In genomic region chrX:159879455-159879854, GRCm38 (mm10) we compare ENCODE assay signal across 28 mouse cellular contexts.
"Had no signal": no experiment of that assay in that cellular context is flagged by ENCODE, and none has a peak within 500 bp of the region (broad histone marks: within the 10 kb centered on the region; RNA-seq: fewer than 3 reads in every experiment).

No protein-coding gene starts in this region.

- H3K9me3 ChIP-seq: heart, embryonic 13.5 days; heart, embryonic 15.5 days; hindbrain, embryonic 10.5 days; hindbrain, embryonic 12.5 days; intestine, embryonic 15.5 days; limb, embryonic 10.5 days; limb, embryonic 12.5 days; liver, embryonic 13.5 days had no signal

- H3K4me1 ChIP-seq: heart, embryonic 13.5 days; heart, embryonic 15.5 days; hindbrain, embryonic 12.5 days; intestine, embryonic 15.5 days; limb, embryonic 10.5 days; limb, embryonic 12.5 days; liver, embryonic 13.5 days had no signal

- H3K36me3 ChIP-seq: heart, embryonic 13.5 days; heart, embryonic 15.5 days; hindbrain, embryonic 10.5 days; hindbrain, embryonic 12.5 days; intestine, embryonic 15.5 days; limb, embryonic 10.5 days; limb, embryonic 12.5 days; liver, embryonic 13.5 days had no signal

- ATAC-seq: hindbrain, embryonic 16.5 days; inflammation-experienced regulatory T-cells, adult 6 months; intestine, embryonic 15.5 days; intestine, postnatal 0 days had no signal

- H3K27ac ChIP-seq: gastrocnemius, adult 2 months; heart, embryonic 13.5 days; heart, embryonic 15.5 days; hindbrain, embryonic 10.5 days; hindbrain, embryonic 12.5 days; hindbrain, embryonic 14.5 days; intestine, embryonic 15.5 days; layer of hippocampus, adult 2 months; left cerebral cortex, adult 2 months; limb, embryonic 10.5 days; limb, embryonic 12.5 days; liver, embryonic 13.5 days had no signal

- H3K4me3 ChIP-seq: gastrocnemius, adult 2 months; heart, embryonic 13.5 days; heart, embryonic 15.5 days; hindbrain, embryonic 10.5 days; hindbrain, embryonic 12.5 days; intestine, embryonic 15.5 days; layer of hippocampus, adult 2 months; left cerebral cortex, adult 2 months; limb, embryonic 10.5 days; limb, embryonic 12.5 days; liver, embryonic 13.5 days had no signal

- H3K4me2 ChIP-seq: heart, embryonic 11.5 days; heart, embryonic 13.5 days; heart, embryonic 15.5 days; hindbrain, embryonic 12.5 days; hindbrain, embryonic 14.5 days; intestine, embryonic 15.5 days; limb, embryonic 12.5 days; liver, embryonic 11.5 days; liver, embryonic 13.5 days had no signal

- DNase-seq: gastrocnemius, adult 2 months; gastrocnemius, postnatal 10 days; gastrocnemius, postnatal 25 days; heart, adult 18-20 months; heart, postnatal 14 days; heart, postnatal 4 days; kidney, adult 18-20 months; kidney, adult 8-10 months; kidney, postnatal 10 days; kidney, postnatal 25 days; kidney, postnatal 4 days; liver; liver, embryonic 13.5 days had no signal

- H3K9ac ChIP-seq: heart, embryonic 13.5 days; heart, embryonic 15.5 days; hindbrain, embryonic 12.5 days; hindbrain, embryonic 14.5 days; intestine, embryonic 15.5 days; limb, embryonic 12.5 days; liver, embryonic 13.5 days had no signal

- H3K27me3 ChIP-seq: heart, embryonic 15.5 days; intestine, embryonic 15.5 days; liver, embryonic 13.5 days had no signal
